Mouse (Mus musculus) megakaryocyte-erythroid progenitor cell, adult 5 weeks (primary cell): Measurements from ENCODE around the gene Neurog3. TPM values are rescaled to one million over a fixed set of nuclear protein-coding genes. Genes with fewer than 3 reads are reported as not detected.

Experiments
- polyA plus RNA-seq: library from polyadenylated mRNA; stranded (reverse); fragments of >175 nt; gene quantifications from 2 replicates; pipeline ENCODE4 v1.2.3, GENCODE M21; 2012

Neurog3 gene
- not detected in 2 replicates for polyA plus RNA-seq

DNA sequence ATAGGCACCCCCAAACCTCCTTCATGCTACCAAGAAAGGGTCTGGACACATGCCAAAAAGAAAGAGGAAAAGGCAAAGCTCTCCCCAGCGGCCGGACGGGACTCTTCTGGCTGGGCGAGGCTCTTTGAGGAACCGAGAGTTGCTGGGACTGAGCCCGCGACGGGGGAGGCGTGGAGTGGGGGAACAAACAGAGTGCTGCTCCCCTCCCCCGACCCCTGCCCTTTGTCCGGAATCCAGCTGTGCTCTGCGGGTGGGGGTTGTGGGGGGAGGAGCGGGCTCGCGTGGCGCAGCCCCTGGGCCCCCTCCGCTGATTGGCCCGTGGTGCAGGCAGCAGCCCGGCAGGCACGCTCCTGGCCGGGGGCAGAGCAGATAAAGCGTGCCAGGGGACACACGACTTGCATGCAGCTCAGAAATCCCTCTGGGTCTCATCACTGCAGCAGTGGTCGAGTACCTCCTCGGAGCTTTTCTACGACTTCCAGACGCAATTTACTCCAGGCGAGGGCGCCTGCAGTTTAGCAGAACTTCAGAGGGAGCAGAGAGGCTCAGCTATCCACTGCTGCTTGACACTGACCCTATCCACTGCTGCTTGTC is at the start of gene Neurog3:
Gene Neurog3 (plus strand): TSS at position 400 of the 591 bp plus-strand sequence.

DNA sequence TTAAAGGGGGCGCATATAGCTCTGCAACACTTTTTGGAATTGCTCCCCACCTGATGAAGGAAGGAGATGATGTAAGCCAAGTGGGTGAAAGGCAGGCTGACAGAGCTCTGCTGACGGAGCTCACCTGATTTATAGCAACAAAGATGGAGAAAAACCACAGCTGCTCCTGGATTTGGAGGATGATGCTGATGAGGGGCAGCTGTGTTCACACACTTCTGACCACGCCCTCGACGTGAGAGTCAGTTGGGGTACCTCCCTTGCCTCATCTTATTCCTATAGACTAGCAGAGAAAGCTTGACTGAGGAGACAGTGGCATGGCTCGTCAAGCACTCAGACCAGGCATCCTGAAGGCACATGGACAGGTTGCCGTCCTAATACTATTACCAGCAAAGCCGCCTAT is 10.9 kb downstream of the Neurog3 start, which contains the start of gene Fam241b:
Gene Fam241b (minus strand): TSS at position 101 of the 400 bp plus-strand sequence.

Other genes starting within 250 kb of the Neurog3 start
- gene Col13a1, start 154.0 kb upstream of the Neurog3 start, polyA plus RNA-seq, result 0.09 TPM in 1 of 2 replicates, not detected in the other
- 0.28 and 0.40 TPM in 2 replicates for gene Fam241b, start 10.8 kb downstream of the Neurog3 start, polyA plus RNA-seq
- 0.35 and 0.45 TPM in 2 replicates for gene Tspan15, start 98.2 kb downstream of the Neurog3 start, polyA plus RNA-seq
- gene Tacr2, start 119.3 kb downstream of the Neurog3 start, polyA plus RNA-seq, result not detected in 2 replicates
- gene Hk1, start 246.8 kb downstream of the Neurog3 start, polyA plus RNA-seq, result 254 and 322 TPM in 2 replicates